Mouse (Mus musculus): ENCODE measurements around the gene Hist1h3b. TPM values are rescaled to one million over a fixed set of nuclear protein-coding genes. Genes with fewer than 3 reads are reported as not detected.
"Not testable (repeated sequence)": the region's sequence is repeated elsewhere in the genome, so short reads cannot be mapped to it uniquely, and the experiment has no call there.

Hist1h3b gene
- polyA plus RNA-seq, 1 experiment: 1.3 TPM

DNA sequence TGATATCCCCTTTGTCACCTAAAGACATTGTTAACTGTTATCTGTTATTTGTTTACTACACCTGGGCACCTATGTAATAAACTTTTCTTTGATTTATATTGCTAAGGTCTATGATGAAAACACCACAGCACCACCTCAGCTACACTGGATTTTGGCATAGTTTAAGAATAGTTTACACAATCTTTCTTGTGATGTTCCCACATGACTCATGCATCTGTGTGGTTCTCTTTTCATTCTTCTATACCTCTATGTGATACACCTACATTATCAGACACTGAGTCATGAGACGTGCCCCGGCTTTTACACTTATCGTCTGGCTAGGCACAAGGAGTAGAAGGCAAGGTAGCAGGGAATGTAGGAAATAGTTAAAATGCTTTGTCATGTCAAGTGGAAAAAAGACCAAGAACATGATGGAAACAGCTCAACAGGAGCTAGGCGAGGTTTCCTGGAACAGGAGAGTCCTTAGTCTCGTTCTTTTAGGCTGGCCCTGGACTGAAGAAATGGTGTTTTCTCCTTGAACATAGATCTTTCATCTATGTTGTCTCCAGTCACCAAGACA lies 2.4 kb upstream of the Hist1h3b start:
- Histone ChIP-seq H3K36me3 (ENCODE audit: control insufficient read depth, insufficient read depth) (no peaks in the 10 kb centered on the region), H3ac (ENCODE audit: control insufficient read depth, insufficient read length) (no peak overlapping the region), H3K27me3 (ENCODE audit: control insufficient read depth, insufficient read depth, insufficient read length) (no peaks in the 10 kb centered on the region), H3K4me2 (ENCODE audit: low read depth) (no peak overlapping the region), H3K4me3 (no peak overlapping the region), H3K79me2 (ENCODE audit: control insufficient read depth, insufficient read depth) (no peaks in the 10 kb centered on the region)
- TF ChIP-seq USF1 (IDR thresholded peaks at IDR 0.05; ENCODE audit: low read depth) (no peak), TCF12 (IDR thresholded peaks at IDR 0.05; ENCODE audit: insufficient read depth, poor library complexity, severe bottlenecking) (no peak), POLR2AphosphoS2 (IDR thresholded peaks at IDR 0.05; ENCODE audit: insufficient read length, low read depth) (no peak), MAX (IDR thresholded peaks at IDR 0.05; ENCODE audit: low read depth) (no peak), REST (IDR thresholded peaks at IDR 0.05; ENCODE audit: insufficient read depth, insufficient read length) (no peak), POLR2A (IDR thresholded peaks at IDR 0.05; ENCODE audit: insufficient read length, low read depth) (no peak), CEBPB (IDR thresholded peaks at IDR 0.05; ENCODE audit: insufficient read depth, poor library complexity, severe bottlenecking) (no peak), MYOD1 (IDR thresholded peaks at IDR 0.05; ENCODE audit: control insufficient read depth in 1 of 3, insufficient read length in 2 of 3, low read depth in 2 of 3) (no peak), SRF (IDR thresholded peaks at IDR 0.05; ENCODE audit: control insufficient read depth, insufficient read length, low read depth) (no peak), MYOG (IDR thresholded peaks at IDR 0.05; ENCODE audit: control insufficient read depth in 1 of 3, insufficient read depth in 1 of 3, insufficient read length in 2 of 3, low read depth in 2 of 3) (no peak), TCF3 (IDR thresholded peaks at IDR 0.05; ENCODE audit: insufficient read length, low read depth) (no peak), E2F4 (IDR thresholded peaks at IDR 0.05; ENCODE audit: insufficient read depth) (no peak)

DNA sequence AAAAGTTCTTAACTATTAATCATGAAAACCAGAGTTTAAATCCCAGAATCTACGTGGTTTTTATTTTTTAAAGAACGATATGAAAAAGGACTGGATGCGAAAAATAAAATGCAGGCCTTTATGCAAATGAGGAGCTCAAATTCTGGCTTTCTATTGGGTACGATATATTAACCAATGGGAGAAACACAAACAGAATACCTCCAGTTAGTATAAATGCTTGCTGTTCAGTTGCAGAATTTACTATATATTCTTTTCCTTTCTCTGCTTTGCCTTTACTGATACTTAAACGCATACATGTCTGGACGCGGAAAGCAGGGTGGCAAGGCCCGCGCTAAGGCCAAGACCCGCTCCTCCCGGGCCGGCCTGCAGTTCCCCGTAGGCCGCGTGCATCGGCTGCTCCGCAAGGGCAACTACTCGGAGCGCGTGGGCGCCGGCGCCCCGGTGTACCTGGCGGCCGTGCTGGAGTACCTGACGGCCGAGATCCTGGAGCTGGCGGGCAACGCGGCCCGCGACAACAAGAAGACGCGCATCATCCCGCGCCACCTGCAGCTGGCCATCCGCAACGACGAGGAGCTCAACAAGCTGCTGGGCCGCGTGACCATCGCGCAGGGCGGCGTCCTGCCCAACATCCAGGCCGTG lies 1.1 kb upstream of the Hist1h3b start, which contains the start of gene Hist1h2ab:
Gene Hist1h2ab, plus strand, starts transcription at position 288 of the 639 bp plus-strand sequence.
- not testable (repeated sequence) for H3K79me2 ChIP-seq (ENCODE audit: control insufficient read depth, insufficient read depth); H3ac ChIP-seq (ENCODE audit: control insufficient read depth, insufficient read length); H3K27me3 ChIP-seq (ENCODE audit: control insufficient read depth, insufficient read depth, insufficient read length); H3K36me3 ChIP-seq (ENCODE audit: control insufficient read depth, insufficient read depth)
- H3K4me2 ChIP-seq (ENCODE audit: low read depth): peak within 1 kb of the TSS; percentile 76
- peak; percentile 81 for TF ChIP-seq POLR2A (IDR thresholded peaks at IDR 0.05; ENCODE audit: insufficient read length, low read depth)
- peak; percentile 95 for TF ChIP-seq POLR2AphosphoS2 (IDR thresholded peaks at IDR 0.05; ENCODE audit: insufficient read length, low read depth)
- peak within 1 kb of the TSS; percentile 15 for H3K4me3 ChIP-seq

DNA sequence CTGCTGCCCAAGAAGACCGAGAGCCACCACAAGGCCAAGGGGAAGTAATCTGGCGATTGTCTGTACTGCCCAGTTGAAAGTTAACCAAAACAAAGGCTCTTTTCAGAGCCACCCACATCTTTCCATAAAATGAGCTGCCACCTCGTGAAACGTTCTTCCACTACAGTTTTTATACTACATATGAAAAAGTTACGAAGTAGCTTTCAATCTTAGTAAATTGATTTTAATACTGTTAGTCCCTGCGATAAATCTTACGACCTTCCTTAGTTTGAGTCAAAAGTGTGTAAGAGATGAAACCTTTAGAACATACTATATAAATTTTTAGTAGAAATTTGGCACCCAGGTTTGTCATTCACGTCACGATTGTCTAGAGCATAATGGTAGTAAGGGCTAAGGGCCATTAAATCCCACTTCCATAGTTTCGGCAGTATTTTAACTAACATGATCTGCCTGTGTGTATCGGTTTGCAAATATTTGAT lies 550 bp upstream of the Hist1h3b start:
- Histone ChIP-seq H3K36me3 (ENCODE audit: control insufficient read depth, insufficient read depth) (no peaks in the 10 kb centered on the region), H3K79me2 (ENCODE audit: control insufficient read depth, insufficient read depth) (no peaks in the 10 kb centered on the region), H3K27me3 (ENCODE audit: control insufficient read depth, insufficient read depth, insufficient read length) (no peaks in the 10 kb centered on the region), H3K4me2 (ENCODE audit: low read depth) (peak overlapping the region; percentile 76), H3ac (ENCODE audit: control insufficient read depth, insufficient read length) (no peak overlapping the region), H3K4me3 (peak overlapping the region; percentile 15)
- TF ChIP-seq MYOD1 (IDR thresholded peaks at IDR 0.05; ENCODE audit: control insufficient read depth in 1 of 3, insufficient read length in 2 of 3, low read depth in 2 of 3) (no peak), SRF (IDR thresholded peaks at IDR 0.05; ENCODE audit: control insufficient read depth, insufficient read length, low read depth) (no peak), TCF3 (IDR thresholded peaks at IDR 0.05; ENCODE audit: insufficient read length, low read depth) (no peak), E2F4 (IDR thresholded peaks at IDR 0.05; ENCODE audit: insufficient read depth) (no peak), POLR2AphosphoS2 (IDR thresholded peaks at IDR 0.05; ENCODE audit: insufficient read length, low read depth) (no peak), POLR2A (IDR thresholded peaks at IDR 0.05; ENCODE audit: insufficient read length, low read depth) (peak; percentile 17), USF1 (IDR thresholded peaks at IDR 0.05; ENCODE audit: low read depth) (no peak), MAX (IDR thresholded peaks at IDR 0.05; ENCODE audit: low read depth) (no peak)

DNA sequence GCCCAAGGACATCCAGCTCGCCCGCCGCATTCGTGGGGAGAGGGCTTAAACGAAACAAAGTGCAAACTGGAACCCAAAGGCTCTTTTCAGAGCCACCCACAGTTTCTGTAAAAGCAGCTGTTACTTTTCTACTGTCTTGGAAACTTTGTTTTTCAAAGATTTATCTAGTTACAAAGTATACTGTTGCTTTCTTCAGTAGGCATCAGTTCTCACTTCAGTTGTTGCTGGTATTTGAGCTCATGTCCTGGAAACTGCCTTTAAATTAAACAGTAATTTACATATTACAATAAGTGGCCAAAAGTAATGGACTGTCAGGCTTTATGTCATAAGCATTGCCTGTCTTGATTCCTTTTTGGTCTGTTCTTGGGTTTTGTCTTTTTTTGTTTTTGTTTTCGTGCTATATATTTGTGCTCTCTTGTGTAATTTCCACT lies 690 bp downstream of the Hist1h3b start:
- no peak for TF ChIP-seq USF1 (IDR thresholded peaks at IDR 0.05; ENCODE audit: low read depth)
- TF ChIP-seq POLR2A (IDR thresholded peaks at IDR 0.05; ENCODE audit: insufficient read length, low read depth): peak; percentile 14
- no peaks in the 10 kb centered on the region for H3K79me2 ChIP-seq (ENCODE audit: control insufficient read depth, insufficient read depth)
- no peak overlapping the region for H3ac ChIP-seq (ENCODE audit: control insufficient read depth, insufficient read length)
- H3K4me3 ChIP-seq: peak overlapping the region; percentile 15
- H3K27me3 ChIP-seq (ENCODE audit: control insufficient read depth, insufficient read depth, insufficient read length): no peaks in the 10 kb centered on the region
- H3K4me2 ChIP-seq (ENCODE audit: low read depth): peak overlapping the region; percentile 70
- H3K36me3 ChIP-seq (ENCODE audit: control insufficient read depth, insufficient read depth): no peaks in the 10 kb centered on the region

DNA sequence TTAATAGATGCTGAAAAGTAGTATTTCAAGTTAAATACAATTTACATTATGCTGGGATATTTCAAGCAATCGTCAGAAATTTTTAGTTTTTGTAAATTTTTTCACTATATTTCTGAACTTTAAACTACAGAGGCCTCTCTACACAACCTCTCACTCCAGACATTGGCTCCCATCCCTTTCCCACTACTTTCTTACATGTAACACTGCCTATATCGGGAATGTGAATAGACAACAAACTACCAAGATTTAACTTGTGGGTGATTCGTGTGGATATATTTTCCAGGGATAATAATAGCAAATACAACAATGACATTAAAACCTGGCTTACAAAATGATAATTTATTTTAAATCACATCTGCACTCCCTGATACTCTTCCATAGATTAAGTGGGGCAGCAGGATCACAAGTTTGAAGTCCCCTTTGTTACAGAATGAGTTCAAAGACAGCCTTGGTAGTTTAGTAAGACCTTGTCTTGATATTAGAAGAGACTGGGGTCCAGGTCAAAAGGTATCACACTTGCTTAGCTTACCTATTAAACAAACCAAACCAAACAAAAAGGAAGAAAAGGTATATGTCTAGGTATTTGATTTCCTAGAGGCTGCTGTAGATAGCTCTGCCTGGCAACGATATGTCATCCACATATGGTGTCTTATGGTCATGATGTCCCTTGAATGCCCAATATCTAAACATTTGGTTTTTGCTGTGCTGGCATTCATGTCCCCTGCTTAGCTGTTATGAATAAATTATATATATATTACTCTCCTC lies 1.4 kb downstream of the Hist1h3b start:
- Histone ChIP-seq H3K4me3 (peak overlapping the region; percentile 15), H3K79me2 (ENCODE audit: control insufficient read depth, insufficient read depth) (no peaks in the 10 kb centered on the region), H3K4me2 (ENCODE audit: low read depth) (peak overlapping the region; percentile 70), H3K27me3 (ENCODE audit: control insufficient read depth, insufficient read depth, insufficient read length) (no peaks in the 10 kb centered on the region), H3ac (ENCODE audit: control insufficient read depth, insufficient read length) (no peak overlapping the region), H3K36me3 (ENCODE audit: control insufficient read depth, insufficient read depth) (no peaks in the 10 kb centered on the region)
- no peak for TF ChIP-seq CEBPB (IDR thresholded peaks at IDR 0.05; ENCODE audit: insufficient read depth, poor library complexity, severe bottlenecking)

Measured in myocyte (in vitro differentiated cells).